Mouse (Mus musculus): Measurements from ENCODE around the gene Acp4. TPM values are rescaled to one million over a fixed set of nuclear protein-coding genes. Genes with fewer than 3 reads are reported as not detected.
A peak's percentile ranks its signal among the peaks of the same experiment; 100 is the strongest.
"Not testable (repeated sequence)": the region's sequence is repeated elsewhere in the genome, so short reads cannot be mapped to it uniquely, and the experiment has no call there.

The Acp4 gene
- polyA plus RNA-seq, 1 experiment from 2014 or later, result not detected

DNA sequence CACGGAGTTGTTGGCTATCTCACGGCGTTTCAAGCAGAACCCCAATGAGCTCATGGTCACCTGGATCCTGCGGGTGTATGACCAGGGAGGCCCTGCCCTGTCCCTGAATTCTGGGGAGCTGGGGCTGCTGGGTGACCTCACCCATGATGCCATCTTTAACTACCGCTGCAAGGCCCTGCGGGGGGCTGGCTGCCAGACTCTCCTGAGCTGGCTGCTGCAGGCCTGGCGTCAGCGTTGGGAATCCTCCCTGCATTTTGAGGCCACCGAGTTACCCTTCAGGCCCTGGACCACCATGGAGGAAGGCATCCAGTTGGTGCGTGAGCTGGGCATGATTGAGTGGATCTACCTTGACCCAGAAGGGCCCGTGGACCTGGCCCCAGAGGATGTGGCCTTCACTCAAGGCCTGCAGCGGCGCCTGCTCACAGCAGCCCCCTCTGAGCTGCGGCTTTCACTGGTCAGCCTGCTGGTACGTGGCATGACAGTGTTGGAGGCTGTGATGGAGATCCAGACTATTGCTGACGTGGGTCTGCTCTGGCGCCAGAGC lies 6.4 kb downstream of the Acp4 start:
- ATAC-seq (ENCODE audit: low read depth); H3K27me3 ChIP-seq (ENCODE audit: control insufficient read depth, insufficient read depth, low read depth, low read length); H3K9me3 ChIP-seq (replicated peaks; ENCODE audit: control insufficient read depth, low read length); H3K4me3 ChIP-seq (ENCODE audit: low read depth, low read length); H3K4me2 ChIP-seq (ENCODE audit: low read depth, low read length); H3K27ac ChIP-seq (ENCODE audit: low read length); H3K9ac ChIP-seq (ENCODE audit: low read depth, low read length): not testable (repeated sequence)
- WGBS (ENCODE audit: insufficient replicate concordance), result 80% methylated on average over 17 of the region's 17 CpGs
- H3K4me1 ChIP-seq (ENCODE audit: control insufficient read depth, low read depth, low read length), result peaks cover 12% of the 10 kb centered on the region; the same call in 1 of the 2 replicates
- H3K36me3 ChIP-seq (ENCODE audit: control insufficient read depth, insufficient read depth), result peaks cover 12% of the 10 kb centered on the region

DNA sequence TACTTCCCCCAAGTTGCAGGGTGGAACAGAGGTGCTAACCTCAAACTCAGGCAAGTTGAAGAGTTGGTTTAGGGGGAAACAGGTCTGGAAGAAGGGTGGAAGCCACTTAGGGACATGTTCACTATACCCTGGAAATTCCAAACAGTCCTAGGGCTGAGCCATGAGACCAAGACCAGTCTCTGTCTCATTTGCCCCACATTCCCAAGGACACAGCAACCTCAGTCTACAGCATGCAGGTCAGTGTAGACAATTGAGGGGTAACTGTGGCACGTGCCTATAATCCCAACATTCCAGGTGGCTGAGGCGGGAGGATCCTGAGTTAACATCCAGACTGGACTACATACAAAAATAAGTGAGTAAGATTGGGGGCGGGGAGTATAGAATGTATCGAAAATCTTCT lies 7.9 kb downstream of the Acp4 start:
- H3K9me3 ChIP-seq (replicated peaks; ENCODE audit: control insufficient read depth, low read length), result no peaks in the 10 kb centered on the region
- no peak overlapping the region for H3K4me2 ChIP-seq (ENCODE audit: low read depth, low read length)
- no peak overlapping the region for H3K27ac ChIP-seq (ENCODE audit: low read length)
- no peak overlapping the region for H3K9ac ChIP-seq (ENCODE audit: low read depth, low read length)
- peaks cover 12% of the 10 kb centered on the region for H3K36me3 ChIP-seq (ENCODE audit: control insufficient read depth, insufficient read depth)
- H3K4me3 ChIP-seq (ENCODE audit: low read depth, low read length), result no peak overlapping the region
- no peak for ATAC-seq (ENCODE audit: low read depth)
- 80% methylated on average over 4 of the region's 4 CpGs for WGBS (ENCODE audit: insufficient replicate concordance)
- H3K27me3 ChIP-seq (ENCODE audit: control insufficient read depth, insufficient read depth, low read depth, low read length), result no peaks in the 10 kb centered on the region
- H3K4me1 ChIP-seq (ENCODE audit: control insufficient read depth, low read depth, low read length), result peaks cover 18% of the 10 kb centered on the region

DNA sequence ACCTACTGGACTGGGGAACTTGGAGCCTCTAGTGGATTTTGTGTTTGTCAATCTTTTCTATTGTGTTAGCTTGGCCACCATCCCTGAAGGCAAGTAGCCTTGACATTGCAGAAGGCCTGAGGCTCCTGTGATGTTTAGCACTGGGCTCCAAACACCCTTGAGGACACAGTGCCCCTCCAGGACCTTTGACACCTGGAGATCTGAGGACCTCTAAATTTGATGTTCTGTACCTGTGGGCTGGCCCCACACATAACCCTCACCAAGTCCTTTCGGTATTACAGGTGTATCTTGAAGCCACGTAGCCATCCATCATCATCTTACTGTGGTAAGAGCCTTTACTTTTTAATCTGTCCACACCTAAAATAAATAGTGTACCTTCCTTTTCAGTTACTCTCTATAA lies 9.2 kb downstream of the Acp4 start:
- ATAC-seq (ENCODE audit: low read depth), result no peak
- H3K4me3 ChIP-seq (ENCODE audit: low read depth, low read length), result peak overlapping the region; percentile 94
- 77% methylated on average over 2 of the region's 2 CpGs for WGBS (ENCODE audit: insufficient replicate concordance)
- peak overlapping the region; percentile 37; the same call in 1 of the 2 replicates for H3K9ac ChIP-seq (ENCODE audit: low read depth, low read length)
- peaks cover 12% of the 10 kb centered on the region for H3K36me3 ChIP-seq (ENCODE audit: control insufficient read depth, insufficient read depth)
- H3K4me2 ChIP-seq (ENCODE audit: low read depth, low read length), result peak overlapping the region; percentile 81
- no peaks in the 10 kb centered on the region for H3K27me3 ChIP-seq (ENCODE audit: control insufficient read depth, insufficient read depth, low read depth, low read length)
- H3K27ac ChIP-seq (ENCODE audit: low read length), result no peak overlapping the region
- no peaks in the 10 kb centered on the region for H3K9me3 ChIP-seq (replicated peaks; ENCODE audit: control insufficient read depth, low read length)
- peaks cover 18% of the 10 kb centered on the region for H3K4me1 ChIP-seq (ENCODE audit: control insufficient read depth, low read depth, low read length)

DNA sequence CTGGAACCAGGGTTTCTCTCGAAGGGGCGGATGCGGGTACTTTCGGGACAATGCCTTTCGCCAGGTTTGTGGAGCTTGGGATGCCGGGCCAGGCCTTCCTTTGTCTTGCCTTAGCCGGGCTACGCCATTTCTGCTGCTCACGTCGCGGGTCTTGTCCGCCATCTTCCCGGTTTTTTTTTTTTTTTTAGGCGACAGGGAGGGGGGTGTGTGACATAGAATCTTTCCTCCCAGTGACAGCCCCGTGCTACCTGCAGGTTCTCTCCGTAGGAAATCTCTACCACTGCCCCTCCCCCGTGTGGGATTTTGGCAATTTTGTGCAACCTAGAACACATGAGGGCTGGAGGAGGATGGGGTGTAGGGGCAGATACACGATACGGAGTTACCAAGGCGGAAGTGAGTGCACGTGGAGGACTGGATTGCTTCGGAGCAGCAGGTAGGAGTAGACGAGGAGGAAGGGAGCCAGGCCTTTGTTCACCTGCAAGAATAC lies 10.2 kb downstream of the Acp4 start:
- WGBS (ENCODE audit: insufficient replicate concordance), result 0% methylated on average over 23 of the region's 23 CpGs
- ATAC-seq (ENCODE audit: low read depth), result peak; percentile 12; the same call in 1 of the 2 replicates
- no peaks in the 10 kb centered on the region for H3K27me3 ChIP-seq (ENCODE audit: control insufficient read depth, insufficient read depth, low read depth, low read length)
- H3K27ac ChIP-seq (ENCODE audit: low read length), result peak overlapping the region; percentile 59; the same call in 1 of the 2 replicates
- peak overlapping the region; percentile 94 for H3K4me3 ChIP-seq (ENCODE audit: low read depth, low read length)
- H3K36me3 ChIP-seq (ENCODE audit: control insufficient read depth, insufficient read depth), result peaks cover 12% of the 10 kb centered on the region
- H3K9me3 ChIP-seq (replicated peaks; ENCODE audit: control insufficient read depth, low read length), result no peaks in the 10 kb centered on the region
- H3K4me2 ChIP-seq (ENCODE audit: low read depth, low read length), result peak overlapping the region; percentile 81
- peaks cover 18% of the 10 kb centered on the region for H3K4me1 ChIP-seq (ENCODE audit: control insufficient read depth, low read depth, low read length)
- H3K9ac ChIP-seq (ENCODE audit: low read depth, low read length), result peak overlapping the region; percentile 86

DNA sequence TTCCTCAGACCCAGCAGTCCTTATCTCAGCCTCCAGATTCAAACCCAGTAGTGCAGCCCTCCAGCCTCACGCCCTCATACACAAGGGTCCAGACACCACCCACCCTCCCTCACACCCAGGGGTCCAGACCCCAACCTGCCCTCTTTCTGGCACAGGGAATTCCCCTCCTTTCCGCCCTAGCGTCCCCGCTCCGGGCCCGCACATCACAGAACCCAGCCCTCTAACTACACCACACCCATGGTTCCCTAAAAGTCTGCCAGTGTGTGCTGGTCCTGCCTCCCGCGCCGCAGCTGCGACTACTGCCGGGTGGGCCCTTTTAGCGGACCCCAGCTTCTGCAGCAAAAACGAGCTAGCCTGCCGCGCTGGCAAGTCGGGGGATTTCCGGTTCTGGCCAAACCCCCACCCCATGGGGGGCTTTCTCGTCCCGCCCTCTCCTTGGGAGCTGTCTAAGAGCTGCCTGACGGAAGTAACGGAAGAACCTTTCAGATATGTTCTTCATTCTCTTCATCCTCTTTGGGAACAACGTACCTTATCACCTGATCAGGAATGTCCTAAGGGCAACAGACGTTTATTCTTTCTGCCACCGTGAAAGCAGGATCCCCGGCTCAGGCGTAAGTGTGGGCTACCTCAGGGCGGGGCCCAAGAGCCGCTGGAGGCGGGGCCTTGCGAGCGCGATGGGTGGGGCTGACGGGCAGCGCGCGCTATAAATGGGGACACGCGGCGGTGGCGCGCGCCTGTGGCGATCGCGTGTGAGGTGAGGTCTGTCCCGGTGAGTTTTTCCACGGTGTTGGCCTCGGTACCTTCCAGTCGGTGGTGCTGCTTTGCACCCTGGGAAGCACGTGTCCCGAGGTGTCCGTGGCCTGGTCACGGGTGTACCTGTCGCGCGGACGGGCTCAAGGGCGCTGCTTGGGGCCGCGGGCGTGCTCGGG lies 10.9 kb downstream of the Acp4 start, which contains the start of the genes 1700028J19Rik and 2410002F23Rik:
Gene 1700028J19Rik (minus strand): TSS at position 641 of the 929 bp plus-strand sequence.
Gene 2410002F23Rik (plus strand): TSS at position 668 of the 929 bp plus-strand sequence.
- H3K27ac ChIP-seq (ENCODE audit: low read length), result peak within 1 kb of the TSS; percentile 85
- H3K9me3 ChIP-seq (replicated peaks; ENCODE audit: control insufficient read depth, low read length), result no peaks in the 10 kb centered on the region
- peaks cover 18% of the 10 kb centered on the region for H3K4me1 ChIP-seq (ENCODE audit: control insufficient read depth, low read depth, low read length)
- H3K4me3 ChIP-seq (ENCODE audit: low read depth, low read length), result peak within 1 kb of the TSS; percentile 94
- peak within 1 kb of the TSS; percentile 81 for H3K4me2 ChIP-seq (ENCODE audit: low read depth, low read length)
- ATAC-seq (ENCODE audit: low read depth), result peak; percentile 89
- under 1% methylated on average over 62 of the region's 62 CpGs for WGBS (ENCODE audit: insufficient replicate concordance)
- no peaks in the 10 kb centered on the region for H3K27me3 ChIP-seq (ENCODE audit: control insufficient read depth, insufficient read depth, low read depth, low read length)
- H3K9ac ChIP-seq (ENCODE audit: low read depth, low read length), result peak within 1 kb of the TSS; percentile 86
- H3K36me3 ChIP-seq (ENCODE audit: control insufficient read depth, insufficient read depth), result peaks cover 12% of the 10 kb centered on the region

DNA sequence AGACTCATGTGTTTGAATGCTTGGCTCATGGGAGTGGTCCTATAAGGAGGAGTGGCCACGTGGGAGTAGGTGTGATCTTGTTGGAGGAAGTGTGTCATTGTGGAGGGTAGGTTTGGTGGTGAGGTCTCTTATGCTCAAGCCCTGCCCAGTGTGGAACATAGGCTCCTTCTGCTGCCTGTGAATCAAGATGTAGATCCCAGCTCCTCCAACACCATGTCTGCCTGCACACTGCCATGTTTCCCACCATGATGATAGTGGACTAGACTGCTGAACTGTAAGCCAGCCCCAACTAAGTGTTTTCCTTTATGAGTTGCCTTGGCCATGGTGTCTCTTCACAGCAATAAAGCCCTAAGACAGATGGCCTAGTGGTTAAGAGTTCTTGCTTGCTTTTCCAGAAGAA lies 13.1 kb downstream of the Acp4 start:
- H3K9me3 ChIP-seq (replicated peaks; ENCODE audit: control insufficient read depth, low read length), result no peaks in the 10 kb centered on the region
- H3K27me3 ChIP-seq (ENCODE audit: control insufficient read depth, insufficient read depth, low read depth, low read length), result no peaks in the 10 kb centered on the region
- ATAC-seq (ENCODE audit: low read depth), result no peak
- H3K4me2 ChIP-seq (ENCODE audit: low read depth, low read length), result no peak overlapping the region
- peaks cover 18% of the 10 kb centered on the region for H3K4me1 ChIP-seq (ENCODE audit: control insufficient read depth, low read depth, low read length)
- no peak overlapping the region for H3K9ac ChIP-seq (ENCODE audit: low read depth, low read length)
- WGBS (ENCODE audit: insufficient replicate concordance), result 29% methylated on average over 1 of the region's 1 CpGs
- no peak overlapping the region for H3K27ac ChIP-seq (ENCODE audit: low read length)
- H3K36me3 ChIP-seq (ENCODE audit: control insufficient read depth, insufficient read depth), result peaks cover 2% of the 10 kb centered on the region; the same call in 1 of the 2 replicates
- H3K4me3 ChIP-seq (ENCODE audit: low read depth, low read length), result no peak overlapping the region

DNA sequence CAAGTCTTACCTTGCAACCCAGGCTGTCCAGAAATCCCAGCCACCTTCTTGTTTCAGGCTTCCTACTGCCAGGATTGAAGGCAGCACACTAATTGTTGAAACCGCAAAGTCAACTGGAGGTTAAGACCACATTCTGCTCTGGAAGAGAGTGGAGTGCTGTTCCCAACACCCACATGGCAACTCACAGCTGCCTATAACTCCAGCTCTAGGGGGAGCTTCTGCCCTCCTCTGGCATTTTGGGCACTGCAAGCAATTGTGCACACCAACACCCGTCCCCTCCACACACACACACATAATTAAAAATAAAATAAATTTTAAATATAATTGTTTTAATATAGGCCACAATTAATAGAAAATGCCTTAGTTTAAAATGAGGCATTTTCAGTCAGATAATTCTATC lies 16.0 kb downstream of the Acp4 start:
- H3K4me1 ChIP-seq (ENCODE audit: control insufficient read depth, low read depth, low read length), result peaks cover 6% of the 10 kb centered on the region
- WGBS (ENCODE audit: insufficient replicate concordance), result 47% methylated on average over 2 of the region's 2 CpGs
- H3K9ac ChIP-seq (ENCODE audit: low read depth, low read length), result no peak overlapping the region
- H3K27ac ChIP-seq (ENCODE audit: low read length), result no peak overlapping the region
- no peaks in the 10 kb centered on the region for H3K9me3 ChIP-seq (replicated peaks; ENCODE audit: control insufficient read depth, low read length)
- H3K36me3 ChIP-seq (ENCODE audit: control insufficient read depth, insufficient read depth), result no peaks in the 10 kb centered on the region
- no peak overlapping the region for H3K4me3 ChIP-seq (ENCODE audit: low read depth, low read length)
- H3K4me2 ChIP-seq (ENCODE audit: low read depth, low read length), result no peak overlapping the region
- H3K27me3 ChIP-seq (ENCODE audit: control insufficient read depth, insufficient read depth, low read depth, low read length), result no peaks in the 10 kb centered on the region
- no peak for ATAC-seq (ENCODE audit: low read depth)

DNA sequence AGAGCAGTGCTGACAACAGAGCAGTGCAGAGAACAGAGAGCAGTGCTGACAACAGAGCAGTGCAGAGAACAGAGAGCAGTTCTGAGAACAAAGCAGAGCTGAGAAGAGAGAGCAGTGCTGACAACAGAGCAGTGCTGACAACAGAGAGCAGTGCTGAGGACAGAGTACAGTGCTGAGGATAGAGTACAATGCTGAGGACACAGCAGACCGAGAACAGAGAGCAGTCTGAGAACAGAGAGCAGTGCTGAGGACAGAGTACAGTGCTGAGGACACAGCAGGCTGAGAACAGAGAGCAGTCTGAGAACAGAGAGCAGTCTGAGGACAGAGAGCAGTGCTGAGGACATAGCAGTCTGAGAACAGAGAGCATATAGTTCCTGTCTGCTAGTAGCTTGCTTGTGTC lies 16.5 kb downstream of the Acp4 start:
- WGBS (ENCODE audit: insufficient replicate concordance), result 29% methylated on average over 1 of the region's 1 CpGs
- Histone ChIP-seq H3K9ac (ENCODE audit: low read depth, low read length) (no peak overlapping the region), H3K9me3 (replicated peaks; ENCODE audit: control insufficient read depth, low read length) (no peaks in the 10 kb centered on the region), H3K4me3 (ENCODE audit: low read depth, low read length) (no peak overlapping the region), H3K27me3 (ENCODE audit: control insufficient read depth, insufficient read depth, low read depth, low read length) (no peaks in the 10 kb centered on the region), H3K4me2 (ENCODE audit: low read depth, low read length) (no peak overlapping the region), H3K4me1 (ENCODE audit: control insufficient read depth, low read depth, low read length) (peaks cover 6% of the 10 kb centered on the region), H3K36me3 (ENCODE audit: control insufficient read depth, insufficient read depth) (no peaks in the 10 kb centered on the region), H3K27ac (ENCODE audit: low read length) (no peak overlapping the region)
- ATAC-seq (ENCODE audit: low read depth), result peak; percentile 65; the same call in 1 of the 2 replicates

DNA sequence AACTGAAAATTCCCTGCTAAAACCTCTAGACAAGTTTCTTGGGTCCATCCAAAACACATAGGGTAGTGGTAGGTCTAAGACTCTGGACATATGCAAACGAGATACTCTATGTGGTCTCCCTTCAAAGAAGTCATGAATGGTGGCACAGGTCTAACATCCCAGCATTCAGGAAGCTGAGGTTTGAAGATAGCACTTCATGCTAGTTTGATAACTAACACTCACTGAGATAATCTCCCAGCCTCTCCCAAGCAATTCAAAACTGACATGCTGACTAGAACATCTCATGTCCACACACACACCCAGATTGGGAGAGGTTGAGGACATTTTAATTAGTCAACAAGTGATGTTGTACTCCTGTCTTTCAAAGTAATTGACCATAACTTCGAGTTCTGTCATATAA lies 17.3 kb downstream of the Acp4 start:
- Histone ChIP-seq H3K9ac (ENCODE audit: low read depth, low read length) (no peak overlapping the region), H3K36me3 (ENCODE audit: control insufficient read depth, insufficient read depth) (no peaks in the 10 kb centered on the region), H3K27me3 (ENCODE audit: control insufficient read depth, insufficient read depth, low read depth, low read length) (no peaks in the 10 kb centered on the region), H3K4me3 (ENCODE audit: low read depth, low read length) (no peak overlapping the region), H3K27ac (ENCODE audit: low read length) (no peak overlapping the region), H3K9me3 (replicated peaks; ENCODE audit: control insufficient read depth, low read length) (no peaks in the 10 kb centered on the region), H3K4me2 (ENCODE audit: low read depth, low read length) (no peak overlapping the region), H3K4me1 (ENCODE audit: control insufficient read depth, low read depth, low read length) (no peaks in the 10 kb centered on the region)
- WGBS (ENCODE audit: insufficient replicate concordance), result 20% methylated on average over 2 of the region's 2 CpGs
- ATAC-seq (ENCODE audit: low read depth), result no peak
